Mouse (Mus musculus): ENCODE measurements at regions not wholly inside any gene's neighbourhood (a gene's known extent, or its start where the extent isn't known, plus 50 kb on each side); places are given as distances from the start of the nearest gene placed in this dataset.

DNA sequence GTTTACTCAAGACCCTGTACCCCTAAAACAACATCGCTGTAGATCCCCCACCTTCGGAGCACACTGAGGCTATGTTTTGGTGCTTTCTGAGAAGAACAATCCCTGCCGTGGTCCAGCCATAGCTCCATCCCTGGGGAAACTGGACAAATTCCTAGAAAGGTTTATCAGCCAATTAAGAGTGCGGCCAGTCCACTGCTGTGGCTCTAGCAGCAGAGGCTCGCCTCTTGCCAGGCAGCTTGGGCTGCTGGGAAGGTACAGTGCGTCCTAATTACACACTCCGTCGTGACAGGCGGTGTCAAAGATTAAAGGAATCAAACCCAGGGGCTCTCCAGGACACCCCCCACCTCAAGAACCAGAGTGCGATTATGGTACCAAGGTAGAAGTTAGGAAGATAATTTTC lies 116.4 kb upstream of the Sdk2 start:
- Histone ChIP-seq H3K36me3 (replicated peaks) (no peaks in the 10 kb centered on the region), H3K9me3 (no peaks in the 10 kb centered on the region)
- WGBS = 62% methylated on average over 10 of the region's 10 CpGs

DNA sequence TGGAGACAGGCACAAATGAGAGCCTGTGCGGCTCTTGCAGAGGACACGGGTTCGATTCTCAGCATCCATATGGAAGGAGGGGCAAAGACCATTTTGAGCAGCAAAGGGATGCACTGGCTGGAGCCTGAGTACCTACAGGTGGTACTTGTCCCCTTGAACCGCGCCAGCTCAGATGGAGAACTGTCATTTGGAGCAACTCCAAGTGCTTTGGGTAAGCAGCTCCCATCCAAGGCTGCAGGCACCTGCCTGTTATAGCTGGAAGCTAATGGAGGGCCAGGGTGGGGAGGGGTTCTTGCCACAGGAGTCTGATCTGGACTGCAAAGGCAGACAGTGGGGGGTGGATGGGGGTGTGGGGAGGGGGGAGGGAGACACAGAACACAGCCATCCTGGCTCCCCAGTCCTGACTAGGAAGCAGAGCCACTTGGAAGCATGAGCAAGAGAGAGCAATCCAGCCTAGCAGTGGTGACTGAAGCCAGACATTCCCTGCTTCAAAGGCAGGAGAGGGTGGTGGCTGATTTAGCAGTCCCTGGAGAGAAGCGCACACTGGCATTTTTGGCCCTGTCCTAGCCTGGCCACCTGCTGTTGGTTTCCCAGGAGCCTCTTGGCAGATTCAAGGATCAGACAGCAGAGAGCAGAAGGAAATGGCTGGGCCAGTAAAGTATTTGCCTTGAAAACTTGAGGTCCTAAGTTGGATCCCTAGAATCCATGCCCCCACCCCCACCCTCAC lies 112.1 kb upstream of the Sdk2 start:
- Histone ChIP-seq H3K36me3 (replicated peaks) (no peaks in the 10 kb centered on the region), H3K9me3 (no peaks in the 10 kb centered on the region), H3K9ac (no peak overlapping the region), H3K4me3 (no peak overlapping the region), H3K27ac (no peak overlapping the region), H3K27me3 (replicated peaks) (no peaks in the 10 kb centered on the region), H3K4me2 (no peak overlapping the region), H3K4me1 (0 out of 2 replicates have a peak, but pooled peaks cover 23% of the 10 kb centered on the region)
- WGBS = 60% methylated on average over 6 of the region's 6 CpGs
- ATAC-seq (replicated peaks) = no peak

More for the DNA sequence above, 116.4 kb upstream of the Sdk2 start:
- H3K4me3 ChIP-seq = no peak overlapping the region
- H3K4me1 ChIP-seq = peaks cover 9% of the 10 kb centered on the region
- H3K4me2 ChIP-seq = no peak overlapping the region
- no peak for ATAC-seq (replicated peaks)
- no peak overlapping the region for H3K27ac ChIP-seq
- H3K9ac ChIP-seq = no peak overlapping the region
- H3K27me3 ChIP-seq (replicated peaks) = no peaks in the 10 kb centered on the region

DNA sequence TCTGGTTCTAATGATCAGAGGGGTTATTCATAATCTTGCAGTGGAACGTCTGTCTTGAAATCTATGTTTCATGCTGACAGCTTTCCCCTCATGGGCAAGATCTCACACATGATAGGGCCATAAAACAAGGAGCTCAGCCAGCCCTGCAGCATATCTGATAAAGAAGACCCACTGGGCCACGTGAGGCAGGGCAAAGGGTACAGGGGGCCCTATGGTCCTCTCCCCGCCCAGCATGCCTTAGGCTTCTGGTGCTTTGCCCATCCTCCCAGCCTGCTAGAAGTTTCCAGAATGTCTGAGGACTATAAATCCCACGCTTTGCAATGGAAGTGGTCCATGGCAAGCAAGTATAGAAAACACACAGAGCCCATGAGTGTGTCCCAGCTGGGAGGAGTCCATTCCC lies 110.9 kb upstream of the Sdk2 start:
- Histone ChIP-seq H3K4me2 (no peak overlapping the region), H3K4me1 (0 out of 2 replicates have a peak, but pooled peaks cover 23% of the 10 kb centered on the region), H3K4me3 (no peak overlapping the region), H3K36me3 (replicated peaks) (no peaks in the 10 kb centered on the region), H3K9ac (no peak overlapping the region), H3K27ac (no peak overlapping the region), H3K9me3 (no peaks in the 10 kb centered on the region), H3K27me3 (replicated peaks) (no peaks in the 10 kb centered on the region)
- no peak for ATAC-seq (replicated peaks)
- WGBS = 59% methylated on average over 4 of the region's 4 CpGs

DNA sequence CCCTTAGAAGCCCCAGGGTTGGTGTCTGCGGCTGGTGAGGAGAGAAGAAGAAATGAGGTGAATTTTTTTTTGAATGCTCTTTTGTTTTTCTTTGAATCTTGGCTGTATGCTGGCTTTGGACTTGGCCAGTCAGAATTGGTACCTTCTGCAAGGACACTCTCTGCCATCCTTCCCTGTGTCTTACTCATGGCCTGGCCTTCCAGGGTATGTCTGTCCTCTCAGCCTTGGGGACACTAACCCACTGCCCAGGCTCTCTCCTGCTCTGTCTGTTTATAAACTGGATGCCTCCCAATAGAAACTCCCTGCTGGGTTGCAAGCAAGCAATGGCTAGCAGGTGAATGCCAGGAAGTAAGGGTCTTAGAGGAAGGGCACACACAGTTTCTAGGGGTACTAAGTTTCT lies 110.4 kb upstream of the Sdk2 start:
- Histone ChIP-seq H3K36me3 (replicated peaks) (no peaks in the 10 kb centered on the region), H3K4me2 (no peak overlapping the region), H3K9me3 (no peaks in the 10 kb centered on the region), H3K27me3 (replicated peaks) (no peaks in the 10 kb centered on the region), H3K27ac (no peak overlapping the region), H3K9ac (no peak overlapping the region), H3K4me3 (no peak overlapping the region), H3K4me1 (0 out of 2 replicates have a peak, but pooled peaks cover 23% of the 10 kb centered on the region)
- ATAC-seq (replicated peaks) = no peak
- WGBS = 86% methylated on average over 1 of the region's 1 CpGs

DNA sequence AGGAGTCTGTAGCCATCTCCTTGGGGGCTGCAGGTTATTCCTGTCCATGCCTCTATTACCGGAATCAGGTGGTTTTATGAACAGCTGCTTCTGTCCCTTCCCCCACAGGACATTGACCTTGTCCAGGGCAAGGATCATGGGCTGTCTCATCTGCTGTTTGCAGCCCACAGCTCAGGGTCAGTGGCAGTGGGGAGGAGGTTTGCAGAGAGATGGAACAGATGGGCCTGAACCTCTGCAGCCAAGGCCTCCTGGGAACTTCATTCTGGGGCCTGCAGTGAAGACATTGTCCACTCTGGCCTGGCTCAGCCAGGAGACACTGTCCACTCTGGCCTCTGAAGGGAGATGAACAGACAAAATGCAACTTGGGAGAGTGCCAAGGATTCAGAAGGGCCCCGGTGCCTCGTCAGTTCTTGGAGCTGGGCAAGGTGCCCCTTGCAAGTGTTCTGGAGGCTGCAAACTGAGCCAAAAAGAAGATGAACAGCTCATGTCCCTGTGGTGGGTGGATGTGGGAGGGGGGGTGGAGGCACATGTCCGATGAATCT lies 109.9 kb upstream of the Sdk2 start:
- Histone ChIP-seq H3K27me3 (replicated peaks) (no peaks in the 10 kb centered on the region), H3K4me2 (no peak overlapping the region), H3K36me3 (replicated peaks) (no peaks in the 10 kb centered on the region), H3K27ac (no peak overlapping the region), H3K9ac (no peak overlapping the region), H3K9me3 (no peaks in the 10 kb centered on the region), H3K4me3 (no peak overlapping the region), H3K4me1 (peaks cover 25% of the 10 kb centered on the region; the same call in 1 of the 2 replicates)
- ATAC-seq (replicated peaks) = no peak
- WGBS = 61% methylated on average over 4 of the region's 4 CpGs

GRCm38 (mm10) chr11:114175437-114176131 lies 108.7 kb upstream of the Sdk2 start:
- H3K36me3 ChIP-seq (replicated peaks) = no peaks in the 10 kb centered on the region
- H3K4me3 ChIP-seq = no peak overlapping the region
- no peak overlapping the region for H3K9ac ChIP-seq
- no peaks in the 10 kb centered on the region for H3K9me3 ChIP-seq
- H3K27ac ChIP-seq = no peak overlapping the region
- H3K4me2 ChIP-seq = no peak overlapping the region
- 36% methylated on average over 23 of the region's 23 CpGs for WGBS
- no peak for ATAC-seq (replicated peaks)
- no peaks in the 10 kb centered on the region for H3K27me3 ChIP-seq (replicated peaks)
- H3K4me1 ChIP-seq = peaks cover 27% of the 10 kb centered on the region; the same call in 1 of the 2 replicates

DNA sequence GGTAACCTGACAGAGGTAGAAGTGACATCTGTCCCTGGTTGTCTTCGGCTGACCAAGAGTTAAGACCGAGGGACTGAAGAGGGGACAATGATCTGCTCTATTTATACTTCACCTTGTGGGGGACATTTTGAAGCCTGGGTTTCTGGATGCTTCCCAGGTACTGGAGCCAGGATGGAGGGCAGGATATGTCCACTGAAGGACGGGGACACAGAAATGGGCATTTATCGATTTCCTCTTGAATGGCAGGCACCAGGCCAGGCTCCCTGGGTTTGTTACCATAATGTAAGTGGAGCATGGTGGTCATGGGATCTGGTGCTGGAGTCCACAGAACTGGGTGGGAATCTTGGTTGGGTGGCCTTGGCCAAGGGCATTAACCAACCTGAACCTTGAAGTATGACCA lies 108.0 kb upstream of the Sdk2 start:
- Histone ChIP-seq H3K36me3 (replicated peaks) (no peaks in the 10 kb centered on the region), H3K9ac (no peak overlapping the region), H3K4me2 (no peak overlapping the region), H3K27me3 (replicated peaks) (no peaks in the 10 kb centered on the region), H3K4me3 (no peak overlapping the region), H3K9me3 (no peaks in the 10 kb centered on the region), H3K4me1 (peaks cover 27% of the 10 kb centered on the region; the same call in 1 of the 2 replicates), H3K27ac (no peak overlapping the region)
- no peak for ATAC-seq (replicated peaks)
- WGBS = 88% methylated on average over 4 of the region's 4 CpGs

DNA sequence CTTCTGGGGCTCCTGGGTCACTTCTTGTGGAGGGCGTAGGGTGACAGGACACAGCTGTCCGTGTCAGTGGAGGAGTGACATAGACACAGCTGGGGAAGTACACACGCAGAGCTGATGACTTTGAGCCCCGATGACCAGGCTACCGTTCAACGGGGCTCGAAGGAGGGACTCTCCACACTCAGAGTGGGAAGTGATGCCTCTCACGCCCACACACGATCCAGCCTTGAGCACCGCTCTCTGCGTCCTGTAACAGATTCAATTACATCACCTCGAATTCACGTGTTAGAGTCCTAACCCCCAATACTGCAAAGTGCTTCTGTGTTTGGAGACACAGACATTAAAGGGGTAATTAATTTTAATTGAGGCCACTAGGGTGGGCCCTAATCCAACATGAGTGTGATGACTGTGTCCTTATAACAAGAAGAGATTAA lies 101.4 kb upstream of the Sdk2 start:
- peaks cover 13% of the 10 kb centered on the region for H3K4me1 ChIP-seq
- H3K4me2 ChIP-seq = no peak overlapping the region
- H3K27ac ChIP-seq = no peak overlapping the region
- H3K36me3 ChIP-seq (replicated peaks) = no peaks in the 10 kb centered on the region
- no peaks in the 10 kb centered on the region for H3K9me3 ChIP-seq
- no peak overlapping the region for H3K4me3 ChIP-seq
- no peak for ATAC-seq (replicated peaks)
- no peak overlapping the region for H3K9ac ChIP-seq
- no peaks in the 10 kb centered on the region for H3K27me3 ChIP-seq (replicated peaks)
- WGBS = 75% methylated on average over 13 of the region's 13 CpGs

- Histone ChIP-seq H3K4me2 (peak overlapping the region; percentile 44), H3K9ac (peak overlapping the region; percentile 27), H3K9me3 (no peaks in the 10 kb centered on the region), H3K36me3 (replicated peaks) (no peaks in the 10 kb centered on the region), H3K27me3 (replicated peaks) (no peaks in the 10 kb centered on the region), H3K4me1 (peaks cover 8% of the 10 kb centered on the region), H3K27ac (peak overlapping the region; percentile 47; the same call in 1 of the 2 replicates), H3K4me3 (0 out of 2 replicates have a peak overlapping the region, but pooled peaks have one; percentile 7)
- WGBS = 23% methylated on average over 23 of the region's 23 CpGs
- no peak for ATAC-seq (replicated peaks)
These were observed 99.0 kb upstream of the Sdk2 start for GRCm38 (mm10) chr11:114165656-114166362.

GRCm38 (mm10) chr11:114152716-114153115 lies 85.9 kb upstream of the Sdk2 start:
- no peak for ATAC-seq (replicated peaks)
- no peak overlapping the region for H3K27ac ChIP-seq
- H3K27me3 ChIP-seq (replicated peaks) = no peaks in the 10 kb centered on the region
- H3K4me2 ChIP-seq = no peak overlapping the region
- no peak overlapping the region for H3K9ac ChIP-seq
- WGBS = 85% methylated on average over 15 of the region's 15 CpGs
- H3K9me3 ChIP-seq = no peaks in the 10 kb centered on the region
- no peaks in the 10 kb centered on the region for H3K36me3 ChIP-seq (replicated peaks)
- no peaks in the 10 kb centered on the region for H3K4me1 ChIP-seq
- no peak overlapping the region for H3K4me3 ChIP-seq

GRCm38 (mm10) chr11:114146334-114146733 lies 79.5 kb upstream of the Sdk2 start:
- no peaks in the 10 kb centered on the region for H3K9me3 ChIP-seq
- no peaks in the 10 kb centered on the region for H3K36me3 ChIP-seq (replicated peaks)
- H3K4me3 ChIP-seq = no peak overlapping the region
- no peak for ATAC-seq (replicated peaks)
- no peak overlapping the region for H3K4me2 ChIP-seq
- H3K4me1 ChIP-seq = no peaks in the 10 kb centered on the region; the same call in 1 of the 2 replicates
- H3K27me3 ChIP-seq (replicated peaks) = no peaks in the 10 kb centered on the region
- no peak overlapping the region for H3K9ac ChIP-seq
- 35% methylated on average over 5 of the region's 5 CpGs for WGBS
- H3K27ac ChIP-seq = no peak overlapping the region

- Histone ChIP-seq H3K27me3 (replicated peaks) (no peaks in the 10 kb centered on the region), H3K9me3 (no peaks in the 10 kb centered on the region), H3K4me2 (no peak overlapping the region), H3K4me1 (peaks cover 4% of the 10 kb centered on the region; the same call in 1 of the 2 replicates), H3K36me3 (replicated peaks) (no peaks in the 10 kb centered on the region), H3K4me3 (no peak overlapping the region), H3K9ac (no peak overlapping the region), H3K27ac (no peak overlapping the region)
- 56% methylated on average over 8 of the region's 8 CpGs for WGBS
- ATAC-seq (replicated peaks) = no peak
These were observed 62.4 kb upstream of the Sdk2 start for GRCm38 (mm10) chr11:114129270-114129669.
